Mouse (Mus musculus) gastrocnemius, postnatal 10 days (tissue): ENCODE data around the gene Rheb. TPM values are rescaled to one million over a fixed set of nuclear protein-coding genes. Genes with fewer than 3 reads are reported as not detected.
"Not testable (repeated sequence)": the region's sequence is repeated elsewhere in the genome, so short reads cannot be mapped to it uniquely, and the experiment has no call there.

Experiments
- DNase-seq: peaks from one replicate; pipeline ENCODE4 v3.0.0; 2021; ENCODE audit warnings: mixed read lengths
- total RNA-seq, 2 experiments: library from RNA; stranded (reverse); gene quantifications; 2 replicates each; pipeline ENCODE4 v1.2.3; 2021

Gene Rheb
- total RNA-seq, 2 experiments from 2014 or later, result 62.2 to 62.8 TPM

DNA sequence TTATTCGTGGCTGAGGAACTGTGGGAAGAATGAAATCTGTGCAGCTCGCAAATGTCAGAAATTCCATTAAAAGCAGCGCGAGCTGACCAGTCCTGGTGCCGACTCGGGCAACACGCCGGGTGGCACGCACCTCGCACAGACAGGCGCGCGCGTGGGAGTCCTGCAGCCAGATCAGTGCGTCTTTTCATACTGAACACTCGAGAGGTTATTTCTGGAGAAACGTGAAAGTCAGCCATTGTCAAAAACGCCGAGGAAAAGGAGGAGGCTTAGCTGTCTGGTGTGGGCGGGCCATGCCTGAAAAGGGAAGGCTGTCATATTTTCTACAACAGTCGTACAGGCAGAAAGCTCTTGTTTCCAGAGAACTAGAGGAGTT is 665 bp upstream of the Rheb start:
- DNase-seq, result peak; percentile 46

DNA sequence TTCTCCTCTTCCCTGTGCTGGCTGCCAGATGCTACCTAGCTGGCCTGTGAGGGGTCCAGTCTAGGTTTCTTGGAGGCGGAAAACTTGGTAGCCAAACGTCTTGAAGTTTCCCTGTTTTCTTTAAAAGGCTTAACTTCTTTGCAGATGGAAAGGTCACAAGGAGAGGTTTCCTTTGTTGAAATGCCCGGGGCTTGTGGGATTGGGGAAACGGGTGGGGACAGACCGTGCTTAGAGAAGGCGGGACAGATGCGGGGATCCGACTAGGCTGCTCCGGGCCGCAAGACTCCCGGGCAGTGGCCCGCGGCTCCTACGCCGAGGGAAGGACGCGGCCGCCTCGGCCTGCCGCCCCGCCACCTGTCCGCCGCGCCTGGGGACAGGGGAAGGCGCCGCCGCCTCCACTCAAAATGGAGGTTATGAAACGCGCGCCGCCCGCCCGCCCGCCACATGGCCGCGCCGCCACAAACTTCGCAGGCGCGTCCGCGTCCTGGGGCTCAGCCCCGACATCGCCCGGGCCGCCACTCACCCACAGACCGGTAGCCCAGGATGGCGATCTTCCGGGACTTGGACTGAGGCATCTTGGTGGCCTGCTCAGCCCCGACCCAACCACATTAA is 656 bp downstream of the Rheb start:
- DNase-seq, result peak; percentile 53

- no peak for DNase-seq
These were observed 1.4 kb downstream of the Rheb start for GRCm38 (mm10) chr5:24840975-24841431.

- DNase-seq, result no peak
These were observed 7.9 kb downstream of the Rheb start for GRCm38 (mm10) chr5:24834491-24834890.

DNA sequence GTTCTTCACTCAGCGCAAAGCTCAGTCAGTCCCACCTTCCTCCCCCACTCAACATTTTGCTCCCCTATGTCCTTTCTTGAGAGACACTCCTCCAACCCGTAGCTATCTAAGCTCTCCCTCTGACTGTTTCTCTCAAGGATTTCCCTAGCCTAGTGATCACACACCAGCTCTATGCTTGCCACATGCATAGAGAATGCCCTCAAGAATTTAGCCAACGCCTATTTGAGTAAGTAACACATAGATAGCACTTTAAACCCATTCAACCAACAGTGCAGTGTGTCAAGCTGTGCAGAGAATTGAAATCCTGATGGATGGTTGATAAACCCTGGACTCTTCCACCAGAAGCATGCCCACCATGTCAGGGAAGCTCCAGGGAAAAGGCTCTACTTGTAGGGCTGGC is 10.5 kb downstream of the Rheb start:
- no peak for DNase-seq

- DNase-seq, result no peak
These were observed 14.0 kb downstream of the Rheb start for GRCm38 (mm10) chr5:24828446-24828845.

GRCm38 (mm10) chr5:24827173-24827572 is 15.3 kb downstream of the Rheb start:
- DNase-seq, result no peak

DNA sequence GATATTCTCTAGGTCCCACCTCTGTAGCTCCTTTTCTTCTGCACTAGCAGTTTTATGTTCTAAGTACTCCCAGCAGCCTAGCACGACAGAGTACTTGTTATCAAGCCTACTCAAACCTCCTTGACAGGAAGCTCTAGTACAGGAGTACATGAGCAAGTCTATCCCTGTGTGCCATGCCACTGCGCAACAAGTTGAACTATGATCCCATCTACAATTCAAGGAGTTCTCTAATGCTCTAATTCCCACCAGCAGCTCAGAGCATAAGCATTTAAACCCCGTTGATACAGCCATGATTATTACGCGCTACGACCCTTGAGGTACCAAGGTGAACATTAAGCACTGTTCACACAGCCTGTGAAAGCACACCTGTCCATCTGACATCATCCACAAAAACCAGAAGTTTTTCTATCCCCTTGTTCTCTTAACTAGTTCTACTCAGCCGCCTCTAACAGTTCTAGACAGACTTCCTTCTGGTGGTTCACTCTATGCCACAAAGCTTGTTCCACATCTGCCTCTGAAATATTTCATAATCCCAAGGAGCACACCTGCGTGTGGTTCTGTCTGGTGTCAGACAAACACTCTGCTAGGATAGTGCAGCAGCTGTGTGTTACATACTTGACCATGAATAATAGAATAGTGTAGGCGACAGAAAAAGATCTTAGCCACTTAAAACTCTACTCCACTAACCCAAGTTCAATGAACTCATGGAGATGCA is 16.2 kb downstream of the Rheb start:
- no peak for DNase-seq

DNA sequence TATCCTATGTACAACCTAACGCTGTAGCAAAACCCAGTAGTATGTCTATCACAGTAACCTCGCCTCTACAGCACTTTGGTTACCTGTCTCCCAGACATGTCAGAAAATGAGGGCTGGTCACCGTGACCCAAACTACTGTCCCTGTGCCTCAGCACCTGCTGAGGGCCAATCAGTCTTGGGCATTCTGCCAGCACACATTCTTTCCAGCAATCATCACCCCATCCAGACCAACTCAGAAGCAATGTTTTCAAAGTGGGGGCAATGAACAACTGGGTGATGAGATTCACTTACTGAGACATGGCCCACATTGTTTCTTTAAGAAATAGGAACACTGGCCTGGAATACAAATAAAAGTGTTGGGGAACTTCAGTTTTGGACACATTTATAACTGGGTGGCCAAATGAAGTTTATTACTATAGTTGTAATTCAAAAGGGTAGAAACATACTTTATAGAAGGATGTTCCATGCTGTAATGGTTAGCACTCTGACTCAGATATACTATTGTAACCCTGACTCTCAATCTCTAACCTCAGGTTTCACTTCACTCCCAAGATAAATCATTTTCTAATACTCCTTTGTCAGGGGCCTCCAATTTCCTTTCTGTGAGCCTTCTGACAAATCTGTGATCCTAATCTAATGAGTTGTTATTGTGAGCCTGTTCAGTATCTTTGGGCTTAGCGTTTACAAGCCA is 16.9 kb downstream of the Rheb start:
- peak; percentile 14 for DNase-seq

DNA sequence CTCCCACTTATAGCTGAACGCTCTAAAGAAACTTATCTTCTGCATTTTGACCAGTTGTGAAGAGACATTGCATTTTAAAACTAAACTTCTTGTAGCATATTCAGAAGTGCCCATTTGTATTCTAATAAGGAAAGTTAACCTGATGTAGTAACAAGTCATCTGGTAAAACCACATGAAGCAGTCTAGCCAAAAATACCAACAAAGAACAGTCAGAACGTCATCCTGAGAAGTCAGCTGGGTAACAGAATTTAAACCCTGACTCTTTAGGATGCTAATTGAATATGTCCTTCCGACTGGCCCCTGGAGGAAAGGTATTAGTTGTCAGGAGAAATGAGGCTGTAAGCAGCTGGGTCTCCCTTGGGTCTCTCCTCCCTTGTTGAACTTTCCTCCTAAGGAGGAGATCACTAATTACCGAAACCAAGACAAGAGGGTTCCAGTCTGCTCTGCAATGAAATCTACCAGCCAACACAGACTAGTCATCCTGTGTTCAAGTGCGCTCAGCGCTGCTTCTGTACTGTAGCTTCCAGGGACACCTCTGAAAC is 18.5 kb downstream of the Rheb start:
- no peak for DNase-seq

GRCm38 (mm10) chr5:24822781-24823180 is 19.6 kb downstream of the Rheb start:
- DNase-seq, result no peak

DNA sequence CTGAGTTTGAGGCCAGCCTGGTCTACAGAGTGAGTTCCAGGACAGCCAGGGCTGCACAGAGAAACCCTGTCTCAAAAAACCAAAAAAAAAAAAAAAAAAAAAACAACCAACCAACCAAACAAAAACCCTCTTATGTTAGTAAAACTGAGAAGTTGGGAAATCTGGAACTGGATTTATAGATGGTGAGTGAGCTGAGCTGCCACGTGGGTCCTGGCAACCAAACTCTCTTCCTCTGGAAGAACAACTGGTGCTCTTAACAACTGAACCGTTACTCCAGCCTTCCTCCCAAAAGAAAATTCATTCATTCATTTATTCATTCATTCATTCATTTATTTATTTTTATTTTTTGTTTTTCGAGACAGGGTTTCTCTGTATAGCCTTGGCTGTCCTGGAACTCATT is 20.2 kb downstream of the Rheb start:
- DNase-seq, result not testable (repeated sequence)

DNA sequence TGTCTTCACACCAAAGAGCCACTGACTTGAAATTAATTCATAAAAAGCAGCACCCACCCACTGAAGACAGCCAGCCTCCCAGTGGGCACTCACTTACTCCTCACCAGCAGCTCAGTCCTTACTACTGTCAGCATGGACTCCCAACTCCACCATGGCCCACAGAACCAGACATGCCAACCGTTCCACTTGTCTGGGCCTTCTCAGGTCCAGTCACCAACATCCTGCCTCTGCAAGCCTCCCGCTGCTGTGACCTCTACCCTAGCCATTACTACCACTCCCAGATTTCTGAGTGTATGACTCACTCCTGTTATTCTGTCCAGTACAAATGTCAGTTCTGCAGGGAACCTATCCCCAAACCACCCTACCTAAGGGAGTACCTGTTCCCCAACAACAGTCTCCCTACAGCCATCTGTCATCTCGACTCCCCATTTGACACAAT is 21.0 kb downstream of the Rheb start:
- no peak for DNase-seq

DNA sequence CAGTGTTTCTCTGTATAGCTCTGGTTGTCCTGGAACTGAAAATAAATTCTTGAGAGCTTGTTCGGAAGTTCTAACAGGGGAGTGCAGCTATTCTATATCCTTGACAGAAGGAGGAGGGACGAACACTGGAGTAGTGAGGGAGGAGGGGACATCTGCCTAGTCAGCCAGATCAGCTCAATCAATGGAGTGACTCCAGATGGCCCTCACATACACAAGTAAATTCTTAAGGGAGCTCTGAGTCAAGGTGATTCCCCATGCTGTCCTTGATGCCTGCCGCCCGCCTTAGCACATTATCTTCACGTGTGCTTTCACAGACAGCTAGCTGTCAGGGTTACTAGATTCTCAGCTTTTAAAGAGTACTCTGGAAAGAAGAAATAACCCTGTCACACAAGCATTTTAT is 21.8 kb downstream of the Rheb start:
- DNase-seq, result no peak

DNA sequence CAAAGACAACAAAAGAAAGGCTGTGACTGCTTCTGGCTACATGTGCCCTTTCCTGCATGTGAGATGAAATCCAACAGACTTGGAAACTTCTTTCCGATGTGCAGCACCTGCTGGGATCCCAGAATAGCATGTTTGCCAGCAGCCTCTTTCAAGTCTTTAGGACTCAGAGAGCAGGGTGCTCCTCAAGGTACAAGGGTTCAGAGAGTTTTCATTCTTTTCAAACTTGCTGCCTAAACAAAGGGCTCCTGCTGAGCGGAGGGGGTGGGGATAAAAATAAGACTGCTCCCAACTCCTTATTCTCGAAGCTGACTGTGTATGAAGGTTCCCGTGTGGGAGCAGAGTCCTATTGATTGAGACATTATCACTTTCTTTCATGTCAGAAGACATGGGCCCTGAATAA is 25.2 kb downstream of the Rheb start:
- DNase-seq, result no peak

- no peak for DNase-seq
These were observed 28.5 kb downstream of the Rheb start for GRCm38 (mm10) chr5:24813946-24814345.

GRCm38 (mm10) chr5:24813005-24813404 is 29.4 kb downstream of the Rheb start:
- DNase-seq, result no peak

GRCm38 (mm10) chr5:24805222-24805621 is 37.2 kb downstream of the Rheb start:
- no peak for DNase-seq

DNA sequence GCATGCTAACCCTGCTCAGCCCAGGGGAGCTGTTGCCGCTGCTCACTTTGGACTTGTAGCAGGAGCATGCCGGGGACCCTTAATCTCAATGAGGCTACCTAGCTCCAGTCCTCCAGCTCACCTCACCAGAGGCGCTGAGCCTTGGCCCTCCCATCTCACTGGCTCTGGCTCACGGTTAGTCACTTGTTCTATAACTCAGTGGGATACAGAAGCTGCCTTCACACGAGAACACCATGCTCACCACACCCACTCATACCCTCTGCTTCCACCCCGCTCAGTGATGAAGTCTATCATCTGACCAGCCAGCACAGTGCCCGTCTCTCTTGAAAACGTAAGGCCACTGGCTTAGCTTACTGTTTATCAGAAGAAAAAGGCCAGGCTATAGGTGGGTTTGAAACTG is 37.8 kb downstream of the Rheb start:
- no peak for DNase-seq

DNA sequence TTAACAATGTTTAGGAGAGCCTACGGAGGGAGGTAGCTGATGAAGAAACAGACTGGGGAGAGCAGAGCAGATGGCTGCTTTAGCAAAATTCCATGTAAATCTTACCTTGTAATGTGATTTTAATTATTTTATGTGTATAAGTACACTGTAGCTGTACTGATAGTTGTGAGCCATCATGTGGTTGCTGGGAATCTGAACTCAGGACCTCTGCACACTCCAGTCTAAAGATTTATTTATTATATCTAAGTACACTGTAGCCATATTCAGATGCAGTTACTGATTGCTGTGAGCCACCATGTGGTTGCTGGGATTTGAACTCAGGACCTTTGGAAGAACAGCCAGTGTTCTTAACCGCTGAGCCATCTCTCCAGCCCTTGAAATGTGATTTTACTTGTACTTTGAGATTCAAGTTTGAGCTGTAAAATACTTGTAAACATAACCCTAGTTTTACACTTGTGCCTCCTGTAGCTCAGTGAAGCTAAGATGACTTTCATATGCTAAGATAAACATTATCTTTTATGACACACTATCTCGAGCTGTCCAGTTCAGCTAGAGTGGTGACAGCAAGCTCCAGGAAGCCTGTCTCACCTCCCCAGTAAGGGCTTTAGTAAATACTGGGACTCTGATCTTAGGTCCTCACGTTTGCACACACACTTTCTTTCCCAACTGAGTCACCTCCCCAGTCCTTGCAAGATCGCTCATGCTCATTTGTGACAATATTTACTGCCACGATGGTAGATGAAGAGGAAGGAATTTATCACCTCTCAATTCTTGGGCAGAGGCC is 40.4 kb downstream of the Rheb start:
- DNase-seq, result no peak

GRCm38 (mm10) chr5:24800416-24800815 is 42.0 kb downstream of the Rheb start:
- no peak for DNase-seq

DNA sequence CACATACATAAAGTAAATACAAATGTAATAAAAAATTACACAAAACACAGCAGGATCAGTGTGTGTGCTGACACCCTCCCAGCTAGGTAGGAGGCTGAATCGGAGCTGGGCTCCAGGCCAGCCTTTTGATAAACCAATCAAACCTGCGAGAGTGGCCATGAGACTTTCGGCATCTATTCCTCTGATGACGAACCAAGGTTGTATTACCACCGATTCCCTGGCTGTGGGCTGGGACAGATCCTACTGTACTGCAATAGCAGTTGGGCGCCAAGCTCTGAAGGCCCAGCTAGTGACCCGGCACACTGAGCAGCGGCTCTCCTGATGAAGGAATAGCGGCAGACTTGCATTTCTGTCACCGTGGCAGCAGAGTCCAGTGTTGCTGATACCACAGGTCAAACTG is 43.8 kb downstream of the Rheb start:
- DNase-seq, result no peak
